9 mouse cellular contexts compared by ENCODE assay signal in genomic region chr9:65281536-65282151, GRCm38 (mm10). TPM values are rescaled to one million over a fixed set of nuclear protein-coding genes. Genes with fewer than 3 reads are reported as not detected.
DNase-seq lines count a peak whose midpoint lies in the region; ATAC-seq and TF ChIP-seq lines count a peak whose summit lies in the region.
"Had no signal": no experiment of that assay in that cellular context is flagged by ENCODE, and none has a peak within 500 bp of the region (broad histone marks: within the 10 kb centered on the region; RNA-seq: fewer than 3 reads in every experiment).

No protein-coding gene starts in this region.

- peak; percentile 67 for ATAC-seq in frontal cortex, adult (ENCODE audit: low TSS enrichment)
- ATAC-seq in lung, embryonic 14.5 days (ENCODE audit: insufficient read depth) = no peak
- no peak for ATAC-seq in megakaryocyte, adult 5-6 weeks (ENCODE audit: poor library complexity, severe bottlenecking)
- no peak for ATAC-seq in megakaryocyte-erythroid progenitor cell, adult 5-6 weeks (replicated peaks; ENCODE audit: low FRiP score, low TSS enrichment, poor library complexity, severe bottlenecking)

- DNase-seq in frontal cortex, postnatal 25 days (ENCODE audit: low spot score in 2 of 2) = no peak
- peak; percentile 6 for DNase-seq in lung, embryonic 14.5 days
- no peak for DNase-seq in lung, postnatal 4 days
- DNase-seq in heart, postnatal 4 days = peak; percentile 27

- no peak overlapping the region for H3K4me2 ChIP-seq in lung, embryonic 14.5 days
- H3K4me2 ChIP-seq: limb, embryonic 12.5 days had no signal

- no peak for TF ChIP-seq CTCF in lung, embryonic 14.5 days (IDR thresholded peaks at IDR 0.05; ENCODE audit: low read depth)

- H3K27ac ChIP-seq in lung, embryonic 14.5 days (ENCODE audit: low read depth) = no peak overlapping the region
- peak overlapping the region; percentile 59; the same call in 1 of the 2 replicates for H3K27ac ChIP-seq in brown adipose tissue, adult 24 weeks (replicated peaks; ENCODE audit: low read depth, low read length)
- H3K27ac ChIP-seq: limb, embryonic 12.5 days had no signal

- H3K36me3 ChIP-seq in lung, embryonic 14.5 days (ENCODE audit: insufficient read depth) = no peaks in the 10 kb centered on the region
- H3K36me3 ChIP-seq: limb, embryonic 12.5 days had no signal

- no peak overlapping the region for H3K9ac ChIP-seq in lung, embryonic 14.5 days
- H3K9ac ChIP-seq: limb, embryonic 12.5 days had no signal

- 66% methylated on average over 5 of the region's 5 CpGs for WGBS in lung, embryonic 14.5 days

- no peak overlapping the region for H3K4me3 ChIP-seq in lung, embryonic 14.5 days (ENCODE audit: low read depth, low read length)
- no peak overlapping the region for H3K4me3 ChIP-seq in brown adipose tissue, adult 24 weeks (ENCODE audit: insufficient read depth, low read depth, low read length)
- H3K4me3 ChIP-seq: limb, embryonic 12.5 days had no signal

- no peaks in the 10 kb centered on the region for H3K27me3 ChIP-seq in lung, embryonic 14.5 days (ENCODE audit: insufficient read depth, low read length)
- H3K27me3 ChIP-seq: limb, embryonic 12.5 days had no signal

- H3K9me3 ChIP-seq in lung, embryonic 14.5 days (ENCODE audit: low read depth, low read length) = no peaks in the 10 kb centered on the region
- H3K9me3 ChIP-seq: limb, embryonic 12.5 days had no signal

- H3K4me1 ChIP-seq in lung, embryonic 14.5 days (ENCODE audit: insufficient read depth) = no peaks in the 10 kb centered on the region
- 0 out of 2 replicates have a peak, but pooled peaks cover 3% of the 10 kb centered on the region for H3K4me1 ChIP-seq in brown adipose tissue, adult 24 weeks (ENCODE audit: control insufficient read depth, insufficient read depth, insufficient read length, low read length)
- H3K4me1 ChIP-seq: limb, embryonic 12.5 days had no signal

RNA-seq across cellular contexts. Expression of gene Clpx, which starts 12.4 kb away (rescaled TPM):
- 44.7 and 53.0 TPM in 2 replicates for polyA plus RNA-seq in lung, embryonic 14.5 days (2014; fragmentation: Nextera tagmentation; extraction: Ambion mirVana)
- polyA plus RNA-seq in brown adipose tissue, adult 24 weeks (2012; ENCODE audit: insufficient read depth, insufficient read length, missing spikeins) = 97.1 and 113 TPM in 2 replicates
- 10 to 100 TPM; 50.7 to 53.1 TPM for total RNA-seq in heart, postnatal 4 days (2021)
- 17.6 and 23.2 TPM in 2 replicates for total RNA-seq in megakaryocyte, adult 5-6 weeks (2015)
- 38.6 and 41.1 TPM in 2 replicates for total RNA-seq in megakaryocyte, adult 5-6 weeks (2017)
- 28.7 and 29.0 TPM in 2 replicates for total RNA-seq in megakaryocyte-erythroid progenitor cell, adult 5-6 weeks (2014; fragmentation: Nextera tagmentation)
- total RNA-seq in megakaryocyte-erythroid progenitor cell, adult 5-6 weeks (2017) = 66.6 and 73.0 TPM in 2 replicates

RNA-seq across cellular contexts. Expression of gene Cilp, which starts 16.7 kb away (rescaled TPM):
- 0.22 TPM in 1 of 2 replicates, not detected in the other for polyA plus RNA-seq in lung, embryonic 14.5 days (2014; fragmentation: Nextera tagmentation; extraction: Ambion mirVana)
- polyA plus RNA-seq in brown adipose tissue, adult 24 weeks (2012; ENCODE audit: insufficient read depth, insufficient read length, missing spikeins) = 1.2 and 3.1 TPM in 2 replicates
- total RNA-seq in heart, postnatal 4 days (2021) = 1 to 10 TPM; 1.4 to 1.5 TPM
- not detected in 2 replicates for total RNA-seq in megakaryocyte, adult 5-6 weeks (2015)
- not detected in 2 replicates for total RNA-seq in megakaryocyte, adult 5-6 weeks (2017)
- not detected in 2 replicates for total RNA-seq in megakaryocyte-erythroid progenitor cell, adult 5-6 weeks (2014; fragmentation: Nextera tagmentation)
- not detected in 2 replicates for total RNA-seq in megakaryocyte-erythroid progenitor cell, adult 5-6 weeks (2017)

Comparison
In these comparisons a context has a peak if more than half of its experiments do, and no peak if none do; other contexts are left out.
1. DNase-seq: peak in lung, embryonic 14.5 days (single experiment) and heart, postnatal 4 days (single experiment); none in frontal cortex, postnatal 25 days (0 of 2) and lung, postnatal 4 days (0 of 2).